Mouse (Mus musculus) layer of hippocampus, adult 6 months (tissue): ENCODE data around the gene Pik3cb. TPM values are rescaled to one million over a fixed set of nuclear protein-coding genes. Genes with fewer than 3 reads are reported as not detected.

Experiments used
- long read RNA-seq, 2 experiments: library from polyadenylated mRNA; unstranded; transcript quantifications; one replicate each; pipeline ENCODE4 v2.0.0; 2019 to 2020
- polyA plus RNA-seq: library from polyadenylated mRNA; unstranded; fragments of <200 nt; fragmentation: Nextera tagmentation; gene quantifications from 2 replicates; pipeline ENCODE4 v1.2.3, GENCODE M21; 2021

Pik3cb gene
- 3.4 and 4.3 TPM in 2 replicates for polyA plus RNA-seq
- long read RNA-seq, experiment 1, partial matches to known transcripts: 7 of 13 reads
- long read RNA-seq, experiment 1, other reads (novel, unspliced or antisense): 6 of 13 reads
- long read RNA-seq, experiment 2, full-length matches to known transcripts: 2 of 9 reads
- long read RNA-seq, experiment 2, partial matches to known transcripts: 4 of 9 reads
- long read RNA-seq, experiment 2, other reads (novel, unspliced or antisense): 3 of 9 reads

DNA sequence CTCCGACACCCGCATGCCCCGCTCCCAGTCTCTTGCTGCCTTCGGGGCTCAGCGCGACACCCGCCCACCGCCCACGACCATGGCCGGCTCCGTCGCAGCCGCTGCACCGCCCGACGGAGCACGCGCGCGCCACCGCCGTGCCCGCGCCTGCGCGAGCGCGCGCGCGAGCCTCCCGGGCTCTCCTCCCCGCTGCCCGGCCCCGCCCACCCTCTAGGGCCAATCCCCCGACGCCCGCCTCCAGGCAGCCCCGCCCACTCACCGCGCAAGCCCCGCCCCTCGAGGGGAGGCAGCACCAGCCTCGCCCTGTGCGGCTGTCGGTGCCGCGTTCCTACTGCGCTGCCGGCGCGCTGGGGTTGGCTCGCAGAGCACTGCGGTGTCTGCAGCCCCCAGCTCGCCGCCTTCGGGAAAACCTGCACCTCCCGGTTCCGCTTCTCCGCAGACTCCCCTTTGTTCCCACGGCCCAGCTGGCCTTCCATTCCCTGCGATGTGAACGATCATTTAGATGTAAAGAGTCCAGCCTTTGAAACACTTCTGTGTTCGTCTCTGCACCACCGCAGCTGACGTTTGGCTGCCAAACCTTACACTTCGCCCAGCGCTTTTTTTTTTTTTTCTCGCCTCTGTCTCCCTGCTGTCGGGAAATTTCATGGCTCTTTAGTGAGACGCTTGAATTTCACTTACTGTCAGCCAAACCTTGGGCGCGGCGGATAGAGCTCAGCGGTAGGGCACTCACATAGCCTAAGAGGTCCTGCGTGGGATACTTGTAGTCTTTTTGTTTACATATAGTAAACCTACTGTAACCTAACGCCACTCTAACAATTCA, at the start of gene Pik3cb:
Gene Pik3cb (minus strand): TSS at position 559 of the 820 bp plus-strand sequence.

DNA sequence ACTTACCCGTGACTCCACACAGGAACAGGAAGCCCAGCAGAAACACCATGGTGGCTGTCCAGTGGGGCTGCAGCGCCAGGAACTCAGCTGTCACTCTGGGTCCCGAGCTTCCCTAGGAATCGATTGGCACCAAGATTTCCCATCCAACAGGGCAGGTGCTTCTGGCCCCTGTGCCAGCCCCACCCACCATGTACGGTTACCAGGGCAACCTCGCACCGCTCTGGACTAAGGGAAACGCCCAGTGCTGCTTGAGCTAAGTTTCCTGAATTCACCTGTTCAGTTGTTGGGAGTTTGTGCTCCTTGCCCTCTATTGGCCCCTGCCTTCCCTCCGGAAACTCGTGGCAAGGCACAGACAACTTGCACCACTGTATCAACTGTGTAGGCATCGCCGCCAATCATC, 104.8 kb downstream of the Pik3cb start, which contains the start of gene Gm1123:
Gene Gm1123 (minus strand): TSS at position 141 of the 400 bp plus-strand sequence.

Other genes starting within 250 kb of the Pik3cb start
- not detected in 2 replicates for gene 7420426K07Rik, start 237.5 kb downstream of the Pik3cb start, polyA plus RNA-seq
- 0.04 TPM in 1 of 2 replicates, not detected in the other for gene Foxl2, start 185.3 kb downstream of the Pik3cb start, polyA plus RNA-seq
- gene Faim, start 154.2 kb downstream of the Pik3cb start, polyA plus RNA-seq: 86.6 and 94.7 TPM in 2 replicates
- gene Gm1123, start 104.9 kb downstream of the Pik3cb start, polyA plus RNA-seq: 0.18 and 0.20 TPM in 2 replicates
- gene Faiml, start 96.6 kb upstream of the Pik3cb start, polyA plus RNA-seq: not detected in 2 replicates
- 8.7 and 11.5 TPM in 2 replicates for gene Cep70, start 102.7 kb upstream of the Pik3cb start, polyA plus RNA-seq
- gene Esyt3, start 217.9 kb upstream of the Pik3cb start, polyA plus RNA-seq: 0.46 and 0.69 TPM in 2 replicates